Mouse (Mus musculus): Measurements from ENCODE around the gene Pkib.

- TF ChIP-seq CTCF (IDR thresholded peaks at IDR 0.05; ENCODE audit: low read depth) (no peak), EP300 (IDR thresholded peaks at IDR 0.05; ENCODE audit: low read depth) (no peak)
These were observed 111.3 kb downstream of the Pkib start for GRCm38 (mm10) chr10:57743045-57743444.

All from liver, embryonic 14.5 days (tissue).